Mouse (Mus musculus) cerebellum, adult 9-10 months (tissue): ENCODE measurements at regions not wholly inside any gene's neighbourhood (a gene's known extent, or its start where the extent isn't known, plus 50 kb on each side); places are given as distances from the start of the nearest gene placed in this dataset.
"Not testable (repeated sequence)": the region's sequence is repeated elsewhere in the genome, so short reads cannot be mapped to it uniquely, and the experiment has no call there.

Experiments used
- DNase-seq: peaks from one replicate; pipeline ENCODE4 v3.0.0; 2022

DNA sequence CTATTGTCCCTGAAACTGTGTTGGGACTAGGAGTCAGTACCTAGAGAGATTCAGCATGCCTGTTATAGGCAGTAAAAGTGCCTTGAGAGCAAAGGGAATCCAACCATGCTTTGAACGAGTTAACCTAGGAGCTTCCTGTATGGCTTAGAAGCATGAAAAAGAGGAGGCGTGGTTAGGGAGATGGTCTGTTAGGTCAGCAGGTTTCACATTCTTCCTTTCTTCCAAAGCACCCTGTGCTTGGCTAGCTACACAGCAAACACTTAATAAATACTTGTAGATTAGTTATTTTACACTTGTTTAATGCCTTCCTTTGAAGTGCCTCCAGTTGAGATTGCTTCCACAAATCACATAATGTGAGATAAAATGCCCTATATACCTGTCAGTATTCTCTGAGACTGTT, 284.9 kb upstream of the Adgra3 start:
- no peak for DNase-seq

DNA sequence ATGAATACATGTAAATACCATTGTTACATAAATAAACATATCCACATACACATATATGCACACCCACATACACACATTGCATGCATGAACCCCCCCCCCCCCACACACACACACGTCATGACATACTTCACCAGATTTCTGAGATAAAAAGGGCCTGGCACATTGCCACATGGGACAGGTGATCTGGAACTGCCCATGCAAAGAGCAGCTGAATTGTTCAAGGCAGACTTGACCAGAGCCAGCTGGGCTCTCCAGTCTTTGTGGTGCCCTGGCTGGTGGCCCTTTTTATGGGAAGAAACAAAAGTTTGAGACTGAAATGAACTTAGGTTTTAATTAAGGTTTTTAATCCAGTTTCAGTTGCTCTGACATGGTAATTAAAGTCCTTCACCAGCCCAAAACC, 250.7 kb upstream of the Adgra3 start:
- no peak for DNase-seq

- no peak for DNase-seq
These were observed 245.2 kb upstream of the Adgra3 start for GRCm38 (mm10) chr5:50303859-50304480.

DNA sequence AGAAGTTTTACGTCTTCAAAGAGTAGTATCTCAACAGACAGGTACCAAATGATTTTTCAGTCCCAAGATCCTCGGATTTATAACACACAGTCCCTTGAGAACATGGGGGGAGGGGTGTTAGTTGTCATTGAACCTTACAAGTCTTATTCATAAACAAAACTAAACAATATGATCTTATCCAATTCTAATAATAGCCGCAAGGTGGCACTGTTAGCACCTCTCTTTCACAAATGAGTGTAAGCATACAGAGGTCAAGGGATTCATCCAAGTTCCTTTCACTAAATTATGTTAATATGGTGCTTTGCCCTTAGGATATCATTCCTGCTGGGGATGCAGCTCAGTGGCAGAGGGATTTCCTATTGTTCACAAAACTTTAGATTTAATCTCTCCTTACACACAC, 235.0 kb upstream of the Adgra3 start:
- no peak for DNase-seq

DNA sequence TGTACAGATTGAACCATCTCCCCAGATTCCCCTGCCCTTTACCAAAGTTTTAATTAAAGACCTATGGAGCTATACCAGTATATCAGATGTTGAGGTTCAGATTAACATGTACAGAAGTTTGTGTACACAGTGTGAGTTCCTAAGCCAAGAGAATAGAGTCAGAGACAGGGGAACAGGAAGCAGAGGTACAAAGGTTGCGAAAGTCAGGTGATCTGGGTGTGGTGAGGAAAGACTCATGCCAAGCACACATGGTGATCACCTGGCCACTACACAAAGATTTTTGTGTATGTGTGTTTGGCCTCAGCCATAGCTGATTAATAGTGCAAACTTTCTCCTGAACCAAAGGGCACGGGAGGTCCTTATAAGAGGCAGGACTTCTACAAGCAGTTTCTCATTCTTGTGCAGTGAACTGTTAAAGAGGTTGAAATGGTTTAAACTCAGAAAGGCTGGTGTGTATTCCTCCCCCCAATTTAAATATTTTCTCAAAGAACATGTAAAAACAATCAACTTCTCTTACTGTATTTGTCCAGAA, 232.1 kb upstream of the Adgra3 start:
- no peak for DNase-seq

GRCm38 (mm10) chr5:50260417-50260816, 201.6 kb upstream of the Adgra3 start:
- DNase-seq, result no peak

- DNase-seq, result no peak
These were observed 199.2 kb upstream of the Adgra3 start for GRCm38 (mm10) chr5:50258017-50258416.

DNA sequence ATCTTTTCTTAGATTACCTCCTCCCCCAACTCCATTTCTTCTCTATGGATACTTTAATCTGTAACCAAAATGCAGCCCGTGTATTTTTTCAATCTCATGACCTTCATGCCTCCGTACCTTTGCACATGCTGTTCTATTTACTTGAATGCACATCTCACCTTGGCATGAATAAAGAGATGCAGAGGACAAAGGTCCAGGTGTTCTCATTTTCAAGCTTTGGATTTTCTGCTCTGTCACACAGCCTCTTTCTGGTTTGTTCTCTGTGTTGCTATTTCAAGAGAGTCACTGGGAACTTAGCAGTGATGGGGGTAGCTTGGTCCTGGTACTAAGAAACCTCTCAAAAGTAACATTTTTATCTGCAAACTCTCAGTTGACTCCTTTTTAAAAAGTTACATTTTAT, 175.3 kb upstream of the Adgra3 start:
- DNase-seq, result no peak

- no peak for DNase-seq
These were observed 158.2 kb upstream of the Adgra3 start for GRCm38 (mm10) chr5:50216956-50217355.

GRCm38 (mm10) chr5:50215960-50216359, 157.2 kb upstream of the Adgra3 start:
- DNase-seq, result no peak

DNA sequence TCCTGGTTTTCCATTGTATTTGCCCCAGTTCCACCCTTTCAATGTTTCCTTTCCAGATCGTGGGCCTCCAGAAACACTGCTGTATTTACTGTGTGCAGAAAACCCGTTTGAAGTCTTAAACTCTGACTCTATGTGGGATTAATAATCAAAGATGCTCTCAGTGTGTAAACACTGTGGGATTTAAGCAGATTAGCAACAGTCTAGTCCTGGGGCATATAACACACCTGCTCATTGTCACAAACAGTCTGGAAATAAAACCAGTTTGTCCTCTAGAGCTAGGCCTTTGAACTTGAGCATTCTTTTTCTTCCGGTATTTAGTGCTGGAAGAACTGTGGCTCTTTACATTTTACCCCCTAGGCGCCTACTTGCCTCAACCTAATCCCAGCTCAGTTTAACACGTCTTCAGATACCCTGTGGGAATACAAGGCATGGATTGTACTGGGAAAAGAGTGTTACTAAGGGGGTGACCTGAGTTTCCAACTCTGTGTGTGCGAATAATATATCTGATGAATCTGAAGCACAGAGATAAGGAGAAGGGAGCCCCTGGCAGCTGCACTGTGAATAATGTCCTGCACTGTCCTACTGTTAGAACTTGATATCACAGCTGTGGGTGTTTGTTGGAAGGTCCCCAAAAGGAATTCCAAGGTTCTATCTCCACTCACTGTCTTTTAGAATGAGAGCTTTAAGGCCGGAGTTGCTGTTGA, 143.7 kb upstream of the Adgra3 start:
- DNase-seq, result no peak

GRCm38 (mm10) chr5:50196423-50196822, 137.6 kb upstream of the Adgra3 start:
- DNase-seq, result no peak

DNA sequence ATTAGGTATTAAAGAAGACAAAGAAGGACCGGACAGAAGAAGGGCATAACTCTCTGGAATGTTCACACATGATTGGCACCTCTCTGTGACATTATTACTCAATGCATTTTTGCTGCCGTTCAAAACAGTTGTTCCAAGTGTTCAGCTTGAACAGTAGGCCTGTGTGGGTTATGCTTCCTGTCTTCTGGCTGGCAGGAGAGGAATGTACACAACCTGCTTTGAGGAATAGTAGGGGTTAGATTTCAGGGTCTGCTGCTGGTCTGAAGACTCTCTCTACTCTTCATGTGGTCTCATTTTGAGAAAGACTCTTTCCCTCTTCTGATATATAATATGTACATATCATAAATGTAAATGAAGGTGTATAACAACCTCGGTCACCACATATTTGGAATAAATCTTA, 137.2 kb upstream of the Adgra3 start:
- DNase-seq, result no peak

DNA sequence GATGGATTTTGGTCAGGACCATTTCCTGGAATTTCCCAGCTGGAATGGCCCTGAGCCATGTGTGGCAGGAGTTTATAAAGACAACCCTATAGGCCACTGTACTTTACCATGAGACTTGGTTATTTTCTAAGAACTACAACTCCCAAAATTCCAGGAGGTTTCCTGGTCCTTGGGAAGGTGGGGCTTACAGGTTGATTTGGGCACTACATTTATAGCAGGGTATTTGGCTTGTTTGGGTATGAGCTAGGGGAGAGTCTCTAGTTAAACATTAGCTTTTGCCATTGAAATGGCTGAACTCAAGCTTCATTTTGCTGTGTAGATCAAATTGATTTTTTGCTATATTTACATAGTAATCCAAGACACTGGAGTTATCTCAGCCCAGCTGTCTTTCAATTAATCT, 130.6 kb upstream of the Adgra3 start:
- DNase-seq, result no peak

- peak; percentile 82 for DNase-seq
These were observed 123.9 kb upstream of the Adgra3 start for GRCm38 (mm10) chr5:50182721-50183120.

- DNase-seq, result no peak
These were observed 97.8 kb upstream of the Adgra3 start for GRCm38 (mm10) chr5:50156557-50156956.

GRCm38 (mm10) chr5:50155170-50155860, 96.5 kb upstream of the Adgra3 start:
- DNase-seq, result not testable (repeated sequence)

GRCm38 (mm10) chr5:50146926-50147325, 88.1 kb upstream of the Adgra3 start:
- no peak for DNase-seq

DNA sequence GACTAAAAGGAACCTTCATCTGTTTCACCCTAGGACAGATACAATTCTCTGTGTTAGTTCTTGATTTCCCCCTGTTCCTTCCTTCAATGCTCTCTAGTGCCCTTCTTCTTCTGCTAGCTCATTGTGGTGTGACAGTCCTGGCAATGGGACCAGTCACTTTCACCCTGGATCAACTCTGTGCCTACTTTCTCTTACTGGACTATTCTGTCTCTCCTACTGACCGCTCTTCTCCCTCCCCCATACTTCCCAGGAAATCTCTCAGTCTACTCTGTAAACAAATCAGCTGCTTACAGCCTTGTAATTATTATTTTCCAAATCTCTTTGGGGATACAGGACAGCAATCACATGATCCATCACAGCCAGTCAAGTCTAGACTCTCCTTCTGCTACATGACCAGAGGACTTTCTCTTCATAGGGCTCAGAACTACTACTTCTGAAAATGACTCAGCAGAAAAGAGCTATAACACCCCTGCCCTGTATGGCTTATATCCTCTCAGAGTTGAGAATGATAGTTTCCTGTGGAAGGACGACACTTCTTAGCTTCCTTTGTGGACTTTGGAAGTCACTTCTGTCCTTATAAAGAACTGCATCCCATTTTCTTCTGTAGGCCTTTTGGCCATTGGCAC, 86.8 kb upstream of the Adgra3 start:
- no peak for DNase-seq

DNA sequence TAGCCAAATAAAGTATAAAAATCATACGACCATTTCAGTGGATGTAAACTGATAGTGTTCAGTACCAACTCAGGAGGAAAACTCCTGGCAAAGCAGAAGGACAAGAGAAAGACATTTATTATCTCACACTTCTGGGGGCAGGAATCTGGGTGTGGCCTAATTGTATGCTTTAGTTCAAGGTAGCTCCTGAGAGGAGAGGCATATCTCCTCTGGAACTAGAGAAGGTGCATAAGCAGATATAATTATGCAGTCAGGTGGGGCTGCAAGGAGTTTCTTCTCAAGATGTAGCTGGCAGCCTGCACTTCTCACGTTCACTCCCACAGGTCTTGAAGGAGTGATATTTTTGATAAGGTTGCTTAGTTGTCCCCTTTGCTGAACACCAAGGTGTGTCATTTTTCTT, 71.4 kb upstream of the Adgra3 start:
- DNase-seq, result no peak

DNA sequence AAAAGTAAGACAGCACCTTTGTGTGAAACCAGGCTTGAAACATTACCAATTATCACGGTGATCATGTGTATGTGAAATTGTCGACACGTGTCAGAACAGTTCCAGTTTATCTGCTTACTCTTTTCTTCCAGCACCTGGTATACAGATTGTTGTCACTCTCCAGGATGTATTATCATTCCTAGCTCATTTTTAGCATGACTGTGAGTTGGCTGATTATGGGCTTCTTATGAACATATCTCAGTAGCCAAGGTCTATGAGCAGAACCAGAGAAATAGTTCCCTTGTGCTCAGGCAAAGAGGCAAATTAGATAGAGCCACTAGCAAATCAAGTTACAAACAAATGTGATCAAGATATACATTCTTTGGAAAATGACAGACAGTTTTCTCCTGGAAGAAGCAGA, 70.2 kb upstream of the Adgra3 start:
- no peak for DNase-seq

- DNase-seq, result no peak
These were observed 67.8 kb upstream of the Adgra3 start for GRCm38 (mm10) chr5:50126594-50126993.

DNA sequence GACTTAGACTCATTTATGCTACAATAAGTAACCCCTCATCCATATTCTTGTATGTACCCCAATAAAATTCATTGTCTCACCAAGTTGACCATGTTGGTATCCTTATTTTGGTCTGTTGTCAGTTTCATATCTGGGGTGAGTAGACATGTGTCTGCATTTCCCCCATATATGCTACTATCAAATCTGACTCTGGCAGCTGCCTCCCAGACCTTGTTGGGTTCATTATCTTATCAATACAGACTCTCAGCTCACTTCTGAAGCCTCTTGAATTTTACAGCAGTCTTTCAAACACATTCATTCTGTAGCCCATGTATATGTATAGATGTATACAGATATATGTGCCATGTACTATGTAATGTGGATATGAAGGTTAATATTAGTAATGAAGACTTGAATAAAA, 67.4 kb upstream of the Adgra3 start:
- no peak for DNase-seq

DNA sequence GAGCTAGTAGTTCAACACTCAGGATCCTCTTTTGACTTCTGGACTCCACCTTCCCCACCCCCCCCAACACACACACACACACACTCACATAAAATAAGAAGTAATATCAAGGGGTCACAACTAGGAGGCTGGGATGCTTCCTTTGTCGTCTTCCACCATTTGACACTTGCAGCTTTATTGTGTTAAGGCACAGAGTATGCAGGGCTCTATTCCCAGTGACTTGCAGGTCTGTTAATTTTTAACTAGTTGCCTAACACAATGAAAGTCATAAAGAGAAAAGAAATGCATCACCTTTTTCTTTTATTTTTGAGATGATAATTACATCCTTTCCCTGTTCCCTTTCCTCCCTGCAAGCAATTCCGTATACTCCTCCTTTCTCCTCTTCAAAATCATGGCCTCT, 66.9 kb upstream of the Adgra3 start:
- no peak for DNase-seq
